Mouse (Mus musculus) frontal cortex, postnatal 36 days (tissue): Measurements from ENCODE around the gene Arhgef3.

Source experiments
- DNase-seq, 2 experiments: peaks; one replicate each; pipeline ENCODE4 v3.0.0; 2022; ENCODE audit warnings: low spot score in 2 of 2

The Arhgef3 gene

DNA sequence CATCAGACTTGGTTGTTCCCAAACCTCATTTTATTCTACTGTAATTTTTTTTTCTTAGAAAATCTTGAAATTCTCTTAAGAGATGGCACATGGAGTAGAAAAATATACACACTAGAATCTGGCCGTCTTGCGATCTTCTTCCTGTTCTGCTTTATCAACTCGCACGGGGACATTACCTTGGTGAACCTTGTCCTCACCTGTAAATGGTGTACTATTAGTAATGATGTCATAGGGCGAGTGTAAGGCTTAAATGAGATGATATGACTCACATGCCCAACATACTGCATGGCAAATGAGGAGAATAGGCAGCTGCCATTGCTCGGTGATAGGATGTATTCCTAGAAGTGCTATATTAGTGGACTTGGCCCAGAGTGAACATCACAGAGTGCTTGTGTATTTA is 49.9 kb downstream of the Arhgef3 start:
- DNase-seq = no peak

DNA sequence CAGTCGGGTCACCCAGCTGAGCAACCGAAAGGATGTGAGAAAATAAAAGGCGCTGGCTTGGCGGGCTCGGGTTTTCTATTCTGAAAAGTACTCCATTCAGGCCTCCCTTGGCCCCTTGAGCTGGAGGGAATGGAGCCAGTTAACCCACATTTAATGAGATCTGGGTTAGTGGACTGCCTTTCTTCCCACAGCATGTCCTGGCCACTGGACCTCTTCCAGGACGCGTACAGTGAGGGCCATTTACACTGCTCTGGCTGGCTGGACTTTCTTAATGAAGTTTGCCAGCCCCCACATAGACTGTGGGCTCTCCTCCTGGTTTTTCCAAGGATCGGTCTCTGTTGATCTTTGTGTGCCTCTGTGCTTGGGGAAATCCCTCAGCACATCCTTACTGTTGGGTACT is 52.1 kb downstream of the Arhgef3 start:
- DNase-seq = peak; percentile 45 to 55

- no peak for DNase-seq
Observed at GRCm38 (mm10) chr14:27167177-27167576, 52.5 kb downstream of the Arhgef3 start.

DNA sequence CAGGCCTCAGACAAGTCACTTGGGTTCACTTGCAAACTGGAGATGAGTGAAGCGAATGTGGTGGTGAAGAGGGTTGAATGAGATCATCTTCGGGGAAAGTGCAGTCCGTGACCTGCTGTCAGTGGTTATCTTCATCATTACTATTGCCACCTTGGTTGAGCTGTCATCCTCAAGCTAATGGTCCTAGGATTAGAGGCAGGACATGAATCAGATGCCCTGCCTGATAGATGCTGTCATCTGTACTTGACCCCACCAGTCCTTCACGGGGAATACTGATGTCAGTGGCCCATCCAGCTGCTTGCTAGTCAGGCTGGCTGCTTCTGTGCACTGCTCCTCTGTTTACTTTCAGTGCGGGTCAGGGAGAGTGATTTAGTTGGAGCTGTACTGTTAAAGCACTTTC is 53.7 kb downstream of the Arhgef3 start:
- no peak for DNase-seq

DNA sequence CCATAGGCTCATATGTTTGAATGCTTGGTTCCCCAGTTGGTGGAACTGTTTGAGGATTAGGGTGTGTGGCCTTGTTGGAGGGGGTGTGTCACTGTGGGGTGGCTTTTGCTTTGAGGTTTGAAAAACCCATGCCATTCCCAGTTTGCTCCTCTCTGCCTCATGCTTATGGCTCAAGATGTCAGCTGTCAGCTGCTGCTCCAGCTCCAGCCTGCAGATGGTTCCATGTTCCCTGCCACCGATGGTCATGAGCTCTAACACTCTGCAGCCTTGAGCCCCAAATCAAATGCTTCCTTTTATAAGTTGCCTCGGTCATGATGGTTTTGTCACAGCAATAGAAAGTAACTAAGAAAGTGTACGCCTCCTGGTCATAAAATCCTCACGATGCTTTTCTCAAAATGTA is 54.6 kb downstream of the Arhgef3 start:
- no peak for DNase-seq

DNA sequence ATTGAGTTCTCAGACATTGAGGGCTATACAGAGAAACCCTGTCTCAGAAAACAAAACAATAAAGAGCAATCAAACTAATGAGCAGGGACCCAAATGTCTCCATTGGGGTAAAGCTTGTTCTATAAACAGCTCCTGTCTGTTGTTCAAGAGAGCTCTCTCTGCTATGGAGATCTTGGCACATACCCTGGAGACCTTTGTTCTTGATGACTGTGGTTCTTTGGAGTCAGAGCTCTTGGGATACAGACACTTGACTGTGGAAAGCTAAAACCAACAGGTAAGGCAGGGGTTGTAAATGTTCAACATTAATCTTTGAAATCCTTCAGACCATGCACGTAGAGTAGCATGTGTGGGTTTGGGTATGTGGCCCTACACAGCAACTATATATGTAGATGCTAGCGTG is 55.7 kb downstream of the Arhgef3 start:
- DNase-seq = no peak

GRCm38 (mm10) chr14:27171175-27171830 is 56.6 kb downstream of the Arhgef3 start:
- no peak for DNase-seq

DNA sequence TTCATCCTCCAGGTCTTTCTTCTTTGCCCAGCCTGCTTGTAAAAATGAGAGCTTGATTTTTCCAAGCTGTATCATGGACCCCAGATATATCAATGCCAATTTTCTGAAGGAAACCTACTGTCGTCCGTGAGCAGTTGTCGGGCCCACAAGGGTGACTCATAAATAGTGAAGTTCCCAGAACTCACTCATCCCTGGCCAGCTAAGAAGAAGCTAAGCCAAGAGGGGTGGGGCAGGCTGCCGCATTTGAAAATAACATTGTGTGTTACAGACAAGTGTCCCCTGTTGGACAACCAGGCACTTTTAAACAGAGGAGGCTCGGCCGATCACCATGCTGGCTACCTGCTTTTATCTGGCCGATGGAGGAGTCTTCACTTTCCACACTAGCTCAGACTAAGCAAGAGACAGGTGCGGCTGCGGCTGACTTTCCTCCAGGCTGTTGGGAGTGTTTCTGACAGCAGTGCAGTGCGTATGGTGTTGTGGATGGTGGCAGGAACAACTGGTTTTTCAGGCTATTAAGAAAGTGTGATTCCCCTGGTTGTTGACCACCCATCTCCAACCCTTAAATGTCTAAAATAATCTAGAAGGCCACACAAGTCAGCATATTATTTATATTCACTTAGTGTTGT is 58.6 kb downstream of the Arhgef3 start:
- DNase-seq = no peak

GRCm38 (mm10) chr14:27174188-27174786 is 59.6 kb downstream of the Arhgef3 start:
- no peak for DNase-seq

DNA sequence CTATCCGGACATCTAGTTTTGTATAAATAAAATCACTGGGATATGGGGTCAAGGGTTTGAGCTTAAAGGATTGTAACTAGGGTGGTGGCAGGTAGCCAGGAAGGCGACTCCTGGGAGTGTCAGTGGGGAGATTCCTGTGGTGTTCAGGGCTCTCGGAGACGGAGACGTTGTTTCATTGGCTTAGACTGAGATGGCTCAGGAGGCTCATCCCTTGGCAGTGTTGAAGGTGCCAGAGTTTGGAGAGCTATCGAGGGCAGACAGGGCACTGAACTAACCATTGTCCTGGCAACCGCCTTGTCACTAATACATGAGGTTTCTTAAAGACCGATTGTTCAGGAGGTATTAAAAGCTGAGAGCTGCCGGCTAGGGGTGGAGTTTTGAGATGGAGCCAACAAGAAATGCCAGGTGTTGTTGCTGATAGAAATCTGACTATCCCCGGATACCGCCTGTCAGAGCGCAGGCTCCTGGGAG is 60.2 kb downstream of the Arhgef3 start:
- no peak for DNase-seq

- no peak for DNase-seq
Observed at GRCm38 (mm10) chr14:27175343-27175742, 60.6 kb downstream of the Arhgef3 start.

GRCm38 (mm10) chr14:27177800-27178559 is 63.3 kb downstream of the Arhgef3 start:
- no peak for DNase-seq

- DNase-seq = no peak
Observed at GRCm38 (mm10) chr14:27178560-27178920, 63.8 kb downstream of the Arhgef3 start.

DNA sequence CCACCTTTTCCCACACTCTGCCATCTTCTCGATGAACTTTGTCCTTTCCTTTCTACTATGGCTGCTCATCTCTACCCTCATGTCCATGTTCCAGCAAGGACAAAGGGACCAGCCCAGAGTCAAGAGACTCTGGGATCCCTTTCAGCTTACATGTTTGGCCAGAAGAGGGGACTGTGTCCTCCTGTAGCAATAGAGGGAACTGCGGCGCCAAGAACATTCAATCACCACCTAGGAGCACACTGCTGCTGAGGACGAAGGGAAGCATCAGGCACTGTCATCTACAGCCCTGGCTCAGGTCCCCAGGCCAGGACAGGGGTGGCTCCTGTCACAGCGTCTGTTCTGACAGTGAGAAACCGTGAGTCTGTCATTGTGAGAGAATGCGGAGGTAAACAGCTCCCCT is 65.1 kb downstream of the Arhgef3 start:
- DNase-seq = no peak

- DNase-seq = no peak
Observed at GRCm38 (mm10) chr14:27182059-27182458, 67.4 kb downstream of the Arhgef3 start.

DNA sequence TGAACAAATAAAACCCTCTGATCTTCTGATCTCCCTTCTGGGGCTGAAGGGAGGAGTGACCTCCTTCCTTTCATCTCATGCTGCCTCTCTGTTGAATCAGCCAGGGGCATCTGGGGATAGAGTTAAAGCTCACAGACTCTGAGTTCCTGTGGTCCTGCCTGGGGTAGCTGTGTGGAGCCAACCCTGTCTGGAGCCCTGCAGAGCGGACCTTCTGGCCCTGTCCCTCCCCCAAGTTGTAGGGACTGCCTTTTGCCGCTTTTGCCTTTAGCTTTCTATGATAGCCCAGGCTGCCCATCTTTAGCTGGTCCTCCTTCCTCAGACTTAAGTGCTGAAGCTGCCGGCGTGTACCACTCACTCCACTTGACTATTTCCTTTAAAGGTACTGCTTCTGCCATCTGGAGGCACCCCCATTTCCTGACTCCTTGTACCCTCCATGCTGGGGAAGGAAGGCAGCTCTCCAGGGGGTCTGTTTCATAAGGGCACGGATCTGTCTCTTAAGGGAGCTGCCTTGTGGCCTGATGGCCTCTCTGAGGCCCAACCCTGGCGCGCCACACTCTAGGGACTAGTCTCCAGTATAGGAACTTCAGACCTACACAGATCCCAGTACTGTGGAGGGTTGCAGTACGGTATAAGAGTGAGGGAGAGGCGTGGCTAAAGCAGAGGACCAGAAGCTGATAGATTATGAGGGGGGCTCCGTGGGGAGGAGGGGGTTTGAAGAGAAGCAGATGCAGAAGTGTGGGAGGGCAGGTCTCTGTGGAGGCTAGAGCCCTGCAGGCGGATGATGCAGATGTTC is 68.1 kb downstream of the Arhgef3 start:
- DNase-seq = no peak

DNA sequence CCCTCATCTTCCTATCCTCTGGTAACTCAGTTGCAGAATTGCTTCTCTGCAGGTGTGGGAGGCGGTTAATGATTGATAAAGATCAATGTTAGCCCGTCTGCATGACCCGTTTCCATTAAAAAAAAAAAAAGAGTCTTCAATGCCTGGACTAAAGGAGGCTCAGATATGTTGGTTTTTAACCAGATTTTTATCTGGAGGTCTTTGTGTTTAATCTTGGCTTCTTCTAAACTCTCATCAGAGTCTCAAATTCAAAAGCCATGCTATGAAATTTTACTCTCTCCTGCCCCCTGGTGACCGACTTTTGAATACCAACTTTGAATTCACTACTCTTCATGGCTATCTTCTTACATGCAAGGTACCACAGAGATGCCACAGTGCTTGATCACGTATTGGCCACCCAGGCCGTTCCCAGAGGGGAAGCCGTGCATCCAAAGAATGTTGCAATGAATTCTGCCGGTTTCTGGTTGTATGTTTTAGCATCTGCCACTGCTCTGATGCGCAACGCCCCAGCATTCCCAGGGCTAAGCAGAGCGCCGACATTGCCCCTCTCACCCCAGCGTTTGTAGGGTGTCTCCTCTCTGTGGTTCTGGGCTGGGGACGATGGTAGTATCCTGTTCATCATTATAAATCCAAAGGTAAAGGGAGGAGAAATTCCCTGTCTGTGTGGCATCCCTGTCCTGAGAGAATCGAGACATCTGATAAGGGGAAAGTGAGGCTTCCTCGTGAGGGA is 69.0 kb downstream of the Arhgef3 start:
- DNase-seq = peak; percentile 74 to 87

DNA sequence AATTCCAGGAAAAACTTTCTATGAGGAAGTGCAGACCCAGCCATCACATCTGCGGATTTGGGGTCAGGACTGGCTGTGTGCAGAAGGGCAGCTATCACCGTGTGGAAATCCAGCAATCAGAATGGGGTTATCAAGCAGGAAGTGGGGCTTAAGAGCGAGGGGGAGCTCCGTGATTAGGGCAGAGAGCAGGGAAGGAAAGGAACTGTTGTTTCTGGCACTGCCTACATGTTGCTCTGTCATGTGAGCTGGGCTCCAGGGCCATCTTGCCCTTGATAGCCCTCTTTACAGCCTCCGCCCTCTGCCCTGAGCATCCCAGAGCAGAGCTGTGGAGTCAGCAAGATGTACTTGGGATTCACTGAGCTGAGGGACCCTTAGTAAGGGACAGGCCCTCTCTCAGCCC is 71.2 kb downstream of the Arhgef3 start:
- DNase-seq = no peak

GRCm38 (mm10) chr14:27186596-27186995 is 71.9 kb downstream of the Arhgef3 start:
- no peak for DNase-seq

- peak; percentile 88 to 92 for DNase-seq
Observed at GRCm38 (mm10) chr14:27187025-27187424, 72.3 kb downstream of the Arhgef3 start.

DNA sequence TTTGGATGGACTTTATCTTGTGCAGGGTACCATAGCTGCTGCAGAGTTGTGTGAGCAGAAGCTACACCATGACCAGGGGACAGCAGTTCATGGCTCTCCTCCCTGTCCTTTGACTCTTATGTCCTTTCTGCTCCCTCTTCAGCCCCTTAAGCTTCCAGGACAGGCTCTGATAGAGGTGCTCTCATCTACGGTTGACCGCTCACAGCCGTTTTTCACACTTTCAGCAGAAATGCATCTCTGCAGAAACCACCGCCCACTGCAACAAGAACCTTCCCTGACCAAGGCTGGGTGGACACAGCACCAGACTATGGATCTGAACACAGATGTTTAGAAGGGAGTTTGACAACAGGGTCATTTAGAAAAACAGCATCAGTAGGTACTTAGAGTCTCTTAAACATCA is 73.2 kb downstream of the Arhgef3 start:
- no peak for DNase-seq
